Mouse (Mus musculus) retina, postnatal 1 day (tissue): ENCODE measurements around the gene C77080.

Source experiments
- DNase-seq: peaks from one replicate; pipeline ENCODE4 v3.0.0-alpha.2; 2012

The C77080 gene

GRCm38 (mm10) chr4:129266191-129266590 lies 5.0 kb upstream of the C77080 start:
- no peak for DNase-seq

GRCm38 (mm10) chr4:129263225-129264021 lies 2.2 kb upstream of the C77080 start:
- DNase-seq, result peak; percentile 28

- peak; percentile 53 for DNase-seq
These were observed 526 bp downstream of the C77080 start for GRCm38 (mm10) chr4:129260678-129261077.

- DNase-seq, result peak; percentile 51
These were observed 2.1 kb downstream of the C77080 start for GRCm38 (mm10) chr4:129259101-129259500.

- peak; percentile 76 for DNase-seq
These were observed 4.5 kb downstream of the C77080 start for GRCm38 (mm10) chr4:129256450-129257380.

- no peak for DNase-seq
These were observed 6.6 kb downstream of the C77080 start for GRCm38 (mm10) chr4:129254571-129254970.

- DNase-seq, result no peak
These were observed 8.7 kb downstream of the C77080 start for GRCm38 (mm10) chr4:129252492-129252891.

- peak; percentile 27 for DNase-seq
These were observed 9.6 kb downstream of the C77080 start for GRCm38 (mm10) chr4:129251482-129252125.

GRCm38 (mm10) chr4:129250759-129251481 lies 10.3 kb downstream of the C77080 start:
- peak; percentile 10 for DNase-seq

GRCm38 (mm10) chr4:129249288-129249687 lies 11.9 kb downstream of the C77080 start:
- DNase-seq, result no peak

GRCm38 (mm10) chr4:129248243-129248767 lies 12.9 kb downstream of the C77080 start:
- DNase-seq, result peak; percentile 41

- no peak for DNase-seq
These were observed 13.6 kb downstream of the C77080 start for GRCm38 (mm10) chr4:129247381-129248242.

GRCm38 (mm10) chr4:129246360-129247301 lies 14.6 kb downstream of the C77080 start:
- DNase-seq, result no peak

- DNase-seq, result no peak
These were observed 16.4 kb downstream of the C77080 start for GRCm38 (mm10) chr4:129244802-129245201.

GRCm38 (mm10) chr4:129242761-129243160 lies 18.4 kb downstream of the C77080 start:
- no peak for DNase-seq

- no peak for DNase-seq
These were observed 18.9 kb downstream of the C77080 start for GRCm38 (mm10) chr4:129242327-129242726.

GRCm38 (mm10) chr4:129241898-129242297 lies 19.3 kb downstream of the C77080 start:
- no peak for DNase-seq

GRCm38 (mm10) chr4:129239075-129239474 lies 22.1 kb downstream of the C77080 start:
- peak; percentile 91 for DNase-seq

GRCm38 (mm10) chr4:129238579-129239016 lies 22.6 kb downstream of the C77080 start:
- no peak for DNase-seq
